Mouse (Mus musculus): Measurements from ENCODE around the gene Serpinb9c. TPM values are rescaled to one million over a fixed set of nuclear protein-coding genes. Genes with fewer than 3 reads are reported as not detected.
A peak's percentile ranks its signal among the peaks of the same experiment; 100 is the strongest.

Serpinb9c gene
- total and polyA plus RNA-seq, 3 experiments = not detected

GRCm38 (mm10) chr13:33113054-33113453 is 46.5 kb downstream of the Serpinb9c start:
- no peaks in the 10 kb centered on the region for H3K27me3 ChIP-seq (replicated peaks)
- H3K79me2 ChIP-seq (replicated peaks; ENCODE audit: control insufficient read depth, extremely low read depth, insufficient read depth, poor library complexity, severe bottlenecking) = no peaks in the 10 kb centered on the region
- dilution Hi-C loops (cut with MboI; ENCODE audit: extremely low pct_ligation_motif_present, extremely low pct_unique_long_range_greater_than_20kb, low sequenced_read_pairs) = no loop called here
- peak; percentile 81 for DNase-seq (ENCODE audit: extremely low read depth)
- H3K36me3 ChIP-seq (replicated peaks in 1 of 2; ENCODE audit: control insufficient read depth in 1 of 2, insufficient read depth in 1 of 2, low read length in 1 of 2) = no peaks in the 10 kb centered on the region
- no peak overlapping the region for H3K9ac ChIP-seq (ENCODE audit: insufficient read depth, low read depth)
- H3K9me3 ChIP-seq (replicated peaks; ENCODE audit: low read length) = no peaks in the 10 kb centered on the region
- peak overlapping the region; percentile 50 for H3K4me2 ChIP-seq (ENCODE audit: insufficient read depth, low read depth, poor library complexity, severe bottlenecking)
- H3K27ac ChIP-seq (ENCODE audit: insufficient read depth, low read depth) = no peak overlapping the region
- TF ChIP-seq CHD2 (IDR thresholded peaks at IDR 0.05; ENCODE audit: low read length) (peak; percentile 8; the same call in 1 of the 2 replicates), MYC (IDR thresholded peaks at IDR 0.05; ENCODE audit: low read depth, low read length) (peak; percentile 48; the same call in 1 of the 2 replicates), POLR2A (IDR thresholded peaks at IDR 0.05; ENCODE audit: low read depth, low read length) (no peak), TBP (conservative IDR thresholded peaks at IDR 0.05; ENCODE audit: low read depth, low read length) (0 out of 2 replicates have a peak, but pooled peaks have one; percentile 31), ETS1 (conservative IDR thresholded peaks at IDR 0.05; ENCODE audit: low read depth, low read length) (peak; percentile 93), MEF2A (IDR thresholded peaks at IDR 0.05; ENCODE audit: borderline replicate concordance, low read depth, low read length) (no peak), TCF12 (IDR thresholded peaks at IDR 0.05; ENCODE audit: low read depth, low read length) (peak; percentile 99), BHLHE40 (IDR thresholded peaks at IDR 0.05; ENCODE audit: low read depth, low read length) (peak; percentile 85), JUND (conservative IDR thresholded peaks at IDR 0.05; ENCODE audit: low read depth, low read length) (no peak), MAX (IDR thresholded peaks at IDR 0.05; ENCODE audit: low read length) (peak; percentile 5; the same call in 1 of the 2 replicates), IRF4 (IDR thresholded peaks at IDR 0.05; ENCODE audit: low read depth, low read length) (peak; percentile 30), EP300 (IDR thresholded peaks at IDR 0.05; ENCODE audit: low read length) (peak; percentile 95), USF2 (conservative IDR thresholded peaks at IDR 0.05; ENCODE audit: low read depth, low read length) (no peak)
- in situ Hi-C loops (cut with MboI; ENCODE audit: low pct_ligation_motif_present, low pct_unique_long_range_greater_than_20kb, low sequenced_read_pairs) = loop anchor here (25.0 kb wide), 1 partner anchor 649 kb away; no protein-coding TSS in a partner anchor
- no peak overlapping the region for H3K4me3 ChIP-seq (replicated peaks in 1 of 3; ENCODE audit: low read depth in 2 of 3, low read length in 2 of 3, poor library complexity in 1 of 3)
- peaks cover 4 to 25% of the 10 kb centered on the region in 2 experiments; a peak in 3 of 4 replicates for H3K4me1 ChIP-seq (ENCODE audit: control insufficient read depth in 1 of 2, insufficient read depth in 2 of 2)

GRCm38 (mm10) chr13:33105626-33106025 is 53.9 kb downstream of the Serpinb9c start:
- no peak overlapping the region for H3K9ac ChIP-seq (ENCODE audit: insufficient read depth, low read depth)
- no peaks in the 10 kb centered on the region for H3K79me2 ChIP-seq (replicated peaks; ENCODE audit: control insufficient read depth, extremely low read depth, insufficient read depth, poor library complexity, severe bottlenecking)
- no peak for TF ChIP-seq RCOR1 (conservative IDR thresholded peaks at IDR 0.05; ENCODE audit: low read depth, low read length)
- no peak for TF ChIP-seq IRF4 (IDR thresholded peaks at IDR 0.05; ENCODE audit: low read depth, low read length)
- no peak for TF ChIP-seq MXI1 (IDR thresholded peaks at IDR 0.05; ENCODE audit: low read depth, low read length)
- TF ChIP-seq JUND (conservative IDR thresholded peaks at IDR 0.05; ENCODE audit: low read depth, low read length) = no peak
- TF ChIP-seq ZC3H11A (IDR thresholded peaks at IDR 0.05; ENCODE audit: low read depth, low read length) = no peak
- TF ChIP-seq MYC (IDR thresholded peaks at IDR 0.05; ENCODE audit: low read depth, low read length) = no peak
- no peak for TF ChIP-seq ZMIZ1 (IDR thresholded peaks at IDR 0.05; ENCODE audit: low read depth, low read length)
- TF ChIP-seq USF2 (conservative IDR thresholded peaks at IDR 0.05; ENCODE audit: low read depth, low read length) = no peak
- TF ChIP-seq PAX5 (IDR thresholded peaks at IDR 0.05; ENCODE audit: low read length) = no peak
- peaks cover 0 to 14% of the 10 kb centered on the region in 2 experiments; a peak in 2 of 4 replicates for H3K4me1 ChIP-seq (ENCODE audit: control insufficient read depth in 1 of 2, insufficient read depth in 2 of 2)
- H3K27ac ChIP-seq (ENCODE audit: insufficient read depth, low read depth) = no peak overlapping the region
- H3K27me3 ChIP-seq (replicated peaks) = no peaks in the 10 kb centered on the region
- H3K4me3 ChIP-seq (replicated peaks in 1 of 3; ENCODE audit: low read depth in 2 of 3, low read length in 2 of 3, poor library complexity in 1 of 3) = no peak overlapping the region
- no peaks in the 10 kb centered on the region for H3K36me3 ChIP-seq (replicated peaks in 1 of 2; ENCODE audit: control insufficient read depth in 1 of 2, insufficient read depth in 1 of 2, low read length in 1 of 2)
- in situ Hi-C loops (cut with MboI; ENCODE audit: low pct_ligation_motif_present, low pct_unique_long_range_greater_than_20kb, low sequenced_read_pairs) (loop anchor here (25.0 kb wide), 1 partner anchor 657 kb away; no protein-coding TSS in a partner anchor), dilution Hi-C loops (cut with MboI; ENCODE audit: extremely low pct_ligation_motif_present, extremely low pct_unique_long_range_greater_than_20kb, low sequenced_read_pairs) (no loop called here)
- H3K4me2 ChIP-seq (ENCODE audit: insufficient read depth, low read depth, poor library complexity, severe bottlenecking) = no peak overlapping the region
- H3K9me3 ChIP-seq (replicated peaks; ENCODE audit: low read length) = no peaks in the 10 kb centered on the region
- DNase-seq (ENCODE audit: extremely low read depth) = no peak

Other genes with a start within 250 kb of the Serpinb9c start
- gene Serpinb6b, start 194.5 kb downstream of the Serpinb9c start, total RNA-seq (2012; rRNA removed) = 9.8 and 11.9 TPM in 2 replicates
- gene Serpinb6b, start 194.5 kb downstream of the Serpinb9c start, total RNA-seq (2014; rRNA removed) = 38.9 and 44.1 TPM in 2 replicates
- 41.2 and 43.1 TPM in 2 replicates for gene Serpinb6b, start 194.5 kb downstream of the Serpinb9c start, polyA plus RNA-seq (2012; ENCODE audit: insufficient read length, low read depth)
- 3.3 and 3.5 TPM in 2 replicates for gene Serpinb9, start 156.5 kb downstream of the Serpinb9c start, total RNA-seq (2012; rRNA removed)
- gene Serpinb9, start 156.5 kb downstream of the Serpinb9c start, total RNA-seq (2014; rRNA removed) = 14.6 and 15.6 TPM in 2 replicates
- 11.8 and 12.1 TPM in 2 replicates for gene Serpinb9, start 156.5 kb downstream of the Serpinb9c start, polyA plus RNA-seq (2012; ENCODE audit: insufficient read length, low read depth)
- gene Serpinb9b, start 132.3 kb downstream of the Serpinb9c start, total RNA-seq (2012; rRNA removed) = not detected in 2 replicates
- gene Serpinb9b, start 132.3 kb downstream of the Serpinb9c start, total RNA-seq (2014; rRNA removed) = 0.24 TPM in 1 of 2 replicates, not detected in the other
- gene Serpinb9b, start 132.3 kb downstream of the Serpinb9c start, polyA plus RNA-seq (2012; ENCODE audit: insufficient read length, low read depth) = not detected in 2 replicates
- gene Serpinb1b, start 81.2 kb downstream of the Serpinb9c start, total RNA-seq (2012; rRNA removed) = 0.08 TPM in 2 replicates
- gene Serpinb1b, start 81.2 kb downstream of the Serpinb9c start, total RNA-seq (2014; rRNA removed) = 0.62 and 0.98 TPM in 2 replicates
- gene Serpinb1b, start 81.2 kb downstream of the Serpinb9c start, polyA plus RNA-seq (2012; ENCODE audit: insufficient read length, low read depth) = 0.56 and 0.64 TPM in 2 replicates
- gene Serpinb9d, start 33.2 kb upstream of the Serpinb9c start, total RNA-seq (2012; rRNA removed) = not detected in 2 replicates
- not detected in 2 replicates for gene Serpinb9d, start 33.2 kb upstream of the Serpinb9c start, total RNA-seq (2014; rRNA removed)
- not detected in 2 replicates for gene Serpinb9d, start 33.2 kb upstream of the Serpinb9c start, polyA plus RNA-seq (2012; ENCODE audit: insufficient read length, low read depth)
- not detected in 2 replicates for gene Serpinb9e, start 89.9 kb upstream of the Serpinb9c start, total RNA-seq (2012; rRNA removed)
- gene Serpinb9e, start 89.9 kb upstream of the Serpinb9c start, total RNA-seq (2014; rRNA removed) = not detected in 2 replicates
- not detected in 2 replicates for gene Serpinb9e, start 89.9 kb upstream of the Serpinb9c start, polyA plus RNA-seq (2012; ENCODE audit: insufficient read length, low read depth)
- gene Serpinb9f, start 164.3 kb upstream of the Serpinb9c start, total RNA-seq (2012; rRNA removed) = not detected in 2 replicates
- gene Serpinb9f, start 164.3 kb upstream of the Serpinb9c start, total RNA-seq (2014; rRNA removed) = not detected in 2 replicates
- gene Serpinb9f, start 164.3 kb upstream of the Serpinb9c start, polyA plus RNA-seq (2012; ENCODE audit: insufficient read length, low read depth) = not detected in 2 replicates
- gene Gm11397, start 236.0 kb upstream of the Serpinb9c start, total RNA-seq (2012; rRNA removed) = not detected in 2 replicates
- gene Gm11397, start 236.0 kb upstream of the Serpinb9c start, total RNA-seq (2014; rRNA removed) = not detected in 2 replicates
- not detected in 2 replicates for gene Gm11397, start 236.0 kb upstream of the Serpinb9c start, polyA plus RNA-seq (2012; ENCODE audit: insufficient read length, low read depth)